Mouse (Mus musculus) brain, embryonic 14.5 days (tissue): ENCODE data around the gene Abcd4.

ENCODE experiments used
- CTCF ChIP-seq: fragments of 200-500 bp; IDR thresholded peaks from 2 replicates; pipeline ENCODE4 v1.5.1; 2012; ENCODE audit warnings: inconsistent platforms, mild to moderate bottlenecking, moderate library complexity, borderline replicate concordance; ENCODE audit not compliant: insufficient read depth, insufficient read length; ENCODE audit errors: extremely low read depth
- POLR2A ChIP-seq: fragments of 200-500 bp; IDR thresholded peaks from 2 replicates; pipeline ENCODE4 v1.6.1; 2012; ENCODE audit warnings: mild to moderate bottlenecking, inconsistent platforms, borderline replicate concordance; ENCODE audit not compliant: poor library complexity, insufficient read depth, insufficient read length, severe bottlenecking; ENCODE audit errors: extremely low read depth

DNA sequence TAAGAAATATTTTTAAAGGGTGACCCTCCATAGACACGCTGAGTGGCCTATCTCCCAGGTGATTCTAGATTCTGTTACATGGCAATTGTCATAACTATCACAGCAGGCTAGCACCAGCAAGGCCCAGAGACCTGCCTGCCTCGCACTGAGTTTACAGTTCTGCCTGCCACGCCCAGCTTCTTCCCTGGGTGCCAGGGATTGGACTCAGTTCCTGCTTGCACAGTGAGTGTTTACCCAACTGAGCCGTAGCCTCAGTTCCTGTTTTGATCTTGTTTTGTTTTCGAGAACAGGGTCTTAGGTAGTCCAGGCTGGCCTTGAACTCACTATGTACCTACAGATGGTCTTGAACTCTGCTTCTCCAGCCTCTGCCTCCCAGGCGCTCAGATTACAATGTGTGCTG lies 49.6 kb downstream of the Abcd4 start:
- TF ChIP-seq CTCF = no peak
- TF ChIP-seq POLR2A = no peak
